Mouse (Mus musculus): ENCODE measurements at regions not wholly inside any gene's neighbourhood (a gene's known extent, or its start where the extent isn't known, plus 50 kb on each side); places are given as distances from the start of the nearest gene placed in this dataset.
A peak's percentile ranks its signal among the peaks of the same experiment; 100 is the strongest.

DNA sequence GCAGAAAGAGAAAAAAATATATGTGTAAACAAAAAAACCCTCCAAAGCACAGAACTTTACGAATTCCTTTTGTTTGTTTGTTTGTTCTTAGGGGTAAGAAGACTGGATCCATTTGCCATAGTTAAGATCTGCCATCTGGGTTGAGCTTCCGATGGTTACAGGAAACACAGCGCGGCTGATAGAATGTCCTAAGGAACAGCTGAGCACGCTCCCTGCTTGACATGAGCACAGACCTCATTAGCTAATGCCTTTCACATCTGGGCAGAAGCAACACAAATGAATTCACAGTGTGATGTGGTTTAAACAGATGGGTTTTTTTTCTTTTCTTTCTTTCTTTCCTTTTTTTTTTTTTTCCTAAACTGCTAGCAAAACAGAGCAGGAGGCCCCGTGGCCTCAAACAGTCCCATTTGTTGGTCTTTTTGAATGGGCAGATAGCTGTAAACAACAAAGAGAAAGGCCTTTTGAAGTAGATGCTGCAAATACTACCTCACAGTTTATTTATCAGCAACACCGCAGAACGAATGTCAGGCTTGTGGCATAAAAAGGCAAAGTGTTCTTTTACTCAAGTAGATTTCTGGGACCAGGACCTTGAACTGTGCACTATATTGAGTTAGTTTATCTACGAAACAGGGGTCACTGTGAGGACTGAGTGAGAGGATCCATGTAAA, 61.0 kb upstream of the Raph1 start:
- DNase-seq (ENCODE audit: low spot score in 2 of 2): no peak

DNA sequence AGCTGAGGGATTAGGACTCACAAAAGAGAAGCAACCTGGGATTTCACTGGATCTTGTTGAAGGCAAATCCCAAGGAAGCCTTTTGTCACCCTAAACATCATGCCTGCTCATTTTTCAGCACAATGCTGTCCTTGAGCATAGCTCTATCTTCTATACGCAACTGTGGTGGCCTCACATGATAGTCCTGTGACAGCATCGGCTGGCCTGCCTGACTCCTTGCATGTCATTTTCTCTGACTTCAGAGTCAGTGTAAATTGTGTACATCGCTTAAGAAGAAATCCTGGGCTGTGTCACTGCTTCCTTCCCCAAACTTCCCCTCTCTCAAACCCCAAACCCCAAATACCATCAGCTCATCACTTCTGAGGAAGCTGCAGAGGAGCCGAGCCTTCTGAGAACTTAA, 60.5 kb upstream of the Raph1 start:
- DNase-seq (ENCODE audit: low spot score in 2 of 2): no peak

DNA sequence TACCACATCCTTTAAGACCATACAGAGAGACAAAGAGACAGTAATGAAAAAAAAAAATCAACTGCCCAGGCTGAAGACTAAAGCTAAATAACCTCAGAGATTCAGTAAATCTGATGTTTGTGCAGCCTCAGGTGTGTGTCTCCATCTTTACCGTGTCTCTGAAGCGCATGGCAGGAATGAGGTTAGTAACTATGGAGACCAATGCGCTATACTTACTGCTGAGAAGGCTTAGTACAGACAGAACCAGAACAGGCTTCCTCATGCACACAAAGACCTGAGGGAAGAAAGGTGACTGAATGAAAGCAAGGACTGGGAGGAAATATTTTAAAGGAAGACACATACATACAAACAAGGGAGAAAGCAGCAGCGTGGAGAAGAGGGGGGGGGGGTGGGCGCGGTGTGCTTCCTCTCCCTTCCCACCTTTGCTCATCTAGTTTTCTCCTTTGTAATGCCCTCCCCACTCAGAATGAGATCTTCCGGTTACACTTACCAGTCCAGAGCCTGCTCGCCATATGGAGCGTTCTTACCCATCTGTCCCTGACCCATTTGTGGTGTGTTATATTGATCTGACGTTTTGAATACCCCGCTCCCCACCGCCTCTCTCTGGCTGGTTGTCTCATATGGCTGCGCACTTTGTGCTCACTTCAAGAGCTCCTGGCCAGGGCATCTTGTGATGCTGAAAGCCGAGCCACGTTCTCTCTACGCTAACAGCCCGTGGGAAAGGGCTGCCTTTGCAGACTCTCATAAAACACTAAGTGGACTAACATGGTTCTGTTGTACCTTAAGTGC, 59.0 kb upstream of the Raph1 start:
- no peak for DNase-seq (ENCODE audit: low spot score in 2 of 2)

DNA sequence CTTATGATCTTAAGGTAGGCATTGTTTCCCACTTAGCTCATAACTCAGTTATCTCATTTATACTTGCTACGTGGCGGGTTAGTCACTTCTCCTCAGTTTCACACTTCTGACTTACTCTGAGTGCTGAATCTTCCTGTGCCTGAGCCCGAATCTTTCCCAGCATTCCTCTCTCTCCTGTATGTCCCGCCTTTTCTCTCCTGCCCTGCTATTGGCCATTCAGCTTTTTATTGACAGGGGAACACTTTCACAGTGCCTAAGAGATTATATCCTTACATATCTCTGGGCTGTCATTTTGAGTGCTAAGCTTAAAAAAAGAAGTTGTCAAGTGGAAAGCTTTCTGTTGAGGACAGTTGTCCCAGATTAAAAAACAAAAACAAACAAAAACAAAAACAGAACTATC, 57.3 kb upstream of the Raph1 start:
- DNase-seq (ENCODE audit: low spot score in 2 of 2): no peak

DNA sequence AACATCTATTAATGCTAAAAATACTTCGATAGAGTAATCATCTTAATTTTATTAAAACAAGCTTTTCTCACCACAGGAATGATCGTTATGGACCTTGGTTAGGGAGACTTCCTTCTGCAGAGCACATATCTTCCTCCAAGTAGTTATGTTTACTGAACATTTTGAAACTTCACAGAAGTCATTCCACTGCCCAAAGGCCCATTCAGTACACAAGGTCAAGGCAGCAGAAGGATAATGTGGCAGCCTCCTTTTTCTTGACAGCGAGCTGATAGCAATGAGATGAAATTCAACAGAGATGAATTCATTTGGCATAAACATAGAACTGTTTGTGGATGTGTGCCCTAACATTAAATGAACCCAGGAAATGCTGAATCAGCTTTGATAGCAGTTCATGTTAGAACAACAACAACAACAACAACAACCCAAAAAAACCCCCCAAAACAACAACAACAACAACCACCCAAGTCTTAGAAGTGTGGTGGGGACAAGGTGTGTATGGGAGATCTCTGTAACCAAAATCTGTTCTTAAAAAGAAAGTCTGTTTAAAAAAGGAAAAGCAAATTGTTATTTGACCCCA, 56.6 kb upstream of the Raph1 start:
- no peak for DNase-seq (ENCODE audit: low spot score in 2 of 2)

DNA sequence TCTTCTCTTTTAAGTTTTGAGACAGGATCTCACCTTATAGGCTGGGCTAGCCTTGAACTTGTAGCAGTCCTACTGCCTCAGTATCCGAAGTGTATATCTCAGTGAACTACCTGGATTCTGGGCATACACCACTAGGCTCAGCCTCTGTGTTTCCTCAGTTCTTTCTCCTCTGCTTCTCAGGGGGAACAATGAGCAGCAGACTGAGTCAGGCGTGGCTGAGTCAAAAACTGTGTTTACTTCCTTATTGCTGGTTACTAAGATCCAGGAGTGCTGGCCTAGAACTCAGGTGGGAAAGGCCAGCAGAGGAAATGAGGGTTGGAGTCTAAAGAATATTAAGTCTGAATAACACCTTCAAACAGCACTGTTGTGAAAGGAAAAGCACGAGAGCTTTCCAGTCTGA, 54.9 kb upstream of the Raph1 start:
- peak in 1 of 2 experiments; percentile 16 for DNase-seq (ENCODE audit: low spot score in 2 of 2)

DNA sequence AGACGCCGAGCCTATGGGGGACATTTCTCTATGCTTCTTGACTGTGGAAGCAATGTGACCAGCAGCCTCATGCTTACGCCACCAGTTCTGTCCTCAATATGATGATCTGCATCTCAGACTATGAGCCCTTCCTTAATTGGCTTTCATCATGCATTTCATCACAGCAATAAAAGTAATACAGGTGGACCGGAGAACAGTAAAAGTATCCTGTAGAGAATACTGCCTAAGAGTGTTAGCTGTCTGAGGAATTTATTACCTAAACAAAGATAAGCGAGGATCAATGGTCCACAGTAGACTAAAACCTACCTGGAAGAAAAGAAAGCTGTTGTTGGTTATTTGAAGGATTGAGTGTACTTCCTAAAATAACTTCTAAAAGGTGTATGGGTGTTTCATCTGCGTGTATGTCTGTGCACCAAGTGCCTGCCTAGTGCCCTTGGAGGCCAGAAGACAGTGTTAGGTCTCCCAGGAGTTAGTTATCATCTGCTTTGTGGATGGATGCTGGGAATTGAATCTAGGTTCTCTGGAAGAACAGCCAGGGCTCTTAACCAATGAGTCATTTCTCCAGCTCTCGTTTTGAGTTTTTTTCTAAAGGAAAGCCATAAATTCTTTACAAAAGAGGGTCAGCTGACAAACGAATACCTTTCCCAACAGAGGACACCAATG, 54.3 kb upstream of the Raph1 start:
- DNase-seq (ENCODE audit: low spot score in 2 of 2): no peak

DNA sequence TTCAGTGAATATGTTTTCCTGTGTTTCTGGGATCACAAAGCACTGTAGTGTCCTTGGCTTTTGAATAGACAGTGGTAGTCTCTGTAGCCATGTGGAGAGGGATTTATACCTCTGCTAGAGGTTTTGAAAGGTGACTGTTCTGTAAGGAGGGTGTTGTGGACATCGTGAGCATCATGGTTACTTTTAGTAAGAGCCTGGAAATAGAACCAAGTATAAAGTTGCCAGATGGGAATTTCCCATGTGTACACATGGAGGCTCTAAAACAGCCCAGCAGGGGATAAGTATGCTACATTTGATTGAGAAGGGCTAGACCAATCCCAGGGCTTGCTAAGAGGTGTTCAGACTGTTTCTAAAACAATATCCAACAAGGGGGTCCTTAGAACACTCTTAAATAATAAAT, 51.5 kb upstream of the Raph1 start:
- DNase-seq (ENCODE audit: low spot score in 2 of 2): no peak

DNA sequence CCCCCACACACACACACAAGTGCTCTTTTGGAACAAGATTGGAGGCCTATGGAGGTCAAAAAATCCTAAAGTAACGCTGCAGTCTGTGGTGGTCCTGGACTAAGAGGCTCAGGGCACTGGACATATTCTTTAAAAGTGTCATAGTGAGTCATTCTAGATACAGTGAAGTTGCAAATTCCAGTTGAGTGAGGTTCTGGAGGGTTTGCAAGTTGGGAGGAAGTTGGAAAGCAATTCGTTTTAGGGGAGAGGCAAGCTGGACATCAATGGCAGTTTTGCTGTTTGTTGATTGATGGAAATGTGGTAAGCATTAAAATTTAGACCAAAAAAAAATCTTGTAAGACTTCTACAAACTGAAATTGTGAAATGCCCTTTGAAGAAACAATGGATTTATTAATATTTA, 50.0 kb upstream of the Raph1 start:
- no peak for DNase-seq (ENCODE audit: low spot score in 2 of 2)
